Mouse (Mus musculus): Measurements from ENCODE around the gene Rhov.

DNA sequence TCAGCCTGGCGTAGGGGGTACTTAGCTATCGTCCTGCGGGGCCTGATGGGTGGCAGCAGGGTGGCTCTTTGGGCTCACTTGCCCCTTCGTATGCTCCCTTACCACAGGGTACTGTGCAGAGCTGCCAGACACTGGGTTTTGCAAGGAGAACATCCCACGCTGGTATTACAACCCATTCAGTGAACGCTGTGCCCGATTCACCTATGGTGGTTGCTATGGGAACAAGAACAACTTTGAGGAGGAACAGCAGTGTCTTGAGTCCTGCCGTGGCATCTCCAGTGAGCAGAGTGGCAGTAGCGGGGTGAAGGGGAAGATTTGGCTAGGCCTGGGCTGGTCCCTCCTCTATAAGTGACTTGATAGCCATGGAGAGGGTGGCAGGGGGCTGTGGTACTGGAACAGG, 23.2 kb downstream of the Rhov start:
- TF ChIP-seq GATA1 (IDR thresholded peaks at IDR 0.05; ENCODE audit: borderline replicate concordance, low read length) (no peak), FLI1 (IDR thresholded peaks at IDR 0.05; ENCODE audit: low read length) (no peak)

Data from megakaryocyte, embryonic 14.5 days (primary cell).